Mouse (Mus musculus) MEL (cell line): ENCODE results near the gene Zdhhc13. TPM values are rescaled to one million over a fixed set of nuclear protein-coding genes. Genes with fewer than 3 reads are reported as not detected.

Experiments
- DNase-seq: peaks from one replicate; pipeline ENCODE4 v3.0.0; 2011; ENCODE audit warnings: low read depth, low spot score
- H3K27ac ChIP-seq: 2 replicates; pipeline ENCODE4 v1.5.1; 2012; ENCODE audit warnings: low read depth, mild to moderate bottlenecking, control low read depth, low read length, moderate library complexity; ENCODE audit not compliant: control insufficient read depth
- H3K27me3 ChIP-seq, 2 experiments: fragments of 150-350 bp in 1 of 2; sonication (generic) in 1 of 2; 2 replicates each; pipeline ENCODE4 v1.6.1; 2012; ENCODE audit warnings: low read length in 2 of 2, mild to moderate bottlenecking in 2 of 2, improper control_type of control experiment in 1 of 2, moderate library complexity in 1 of 2; ENCODE audit not compliant: insufficient read depth in 2 of 2, control insufficient read depth in 1 of 2
- H3K36me3 ChIP-seq, 2 experiments: 2 replicates each; pipeline ENCODE4 v1.6.1; 2012 to 2014; ENCODE audit warnings: low read length in 2 of 2, improper control_type of control experiment in 1 of 2, inconsistent platforms in 1 of 2, mild to moderate bottlenecking in 1 of 2; ENCODE audit not compliant: insufficient read depth in 2 of 2, control insufficient read depth in 1 of 2
- H3K4me1 ChIP-seq, 2 experiments: fragments of 150-350 bp in 1 of 2; sonication (generic) in 1 of 2; 2 replicates each; pipeline ENCODE4 v1.6.1; 2012; ENCODE audit warnings: low read length in 2 of 2, improper control_type of control experiment in 1 of 2, mild to moderate bottlenecking in 1 of 2; ENCODE audit not compliant: insufficient read depth in 2 of 2, control insufficient read depth in 1 of 2
- H3K4me3 ChIP-seq, 2 experiments: fragments of 150-350 bp in 1 of 2; sonication (generic) in 1 of 2; 2 replicates each; pipeline ENCODE4 v1.5.1; 2012; ENCODE audit warnings: low read depth in 2 of 2, low read length in 2 of 2, mild to moderate bottlenecking in 2 of 2, moderate library complexity in 2 of 2, control low read depth in 1 of 2, improper control_type of control experiment in 1 of 2; ENCODE audit not compliant: control insufficient read depth in 1 of 2, insufficient read depth in 1 of 2
- H3K79me2 ChIP-seq: 2 replicates; pipeline ENCODE4 v1.6.1; 2012; ENCODE audit warnings: mild to moderate bottlenecking, low read length, moderate library complexity; ENCODE audit not compliant: control insufficient read depth, poor library complexity, insufficient read depth
- H3K9ac ChIP-seq: 2 replicates; pipeline ENCODE4 v1.6.1; 2012; ENCODE audit warnings: low read depth, mild to moderate bottlenecking, control low read depth, low read length, moderate library complexity; ENCODE audit not compliant: control insufficient read depth, poor library complexity, severe bottlenecking
- H3K9me3 ChIP-seq: fragments of 150-350 bp; sonication (generic); replicated peaks from 2 replicates; pipeline ENCODE4 v1.6.1; 2012; ENCODE audit warnings: mild to moderate bottlenecking, low read length, improper control_type of control experiment, moderate library complexity; ENCODE audit not compliant: insufficient read depth
- BHLHE40 ChIP-seq: IDR thresholded peaks from 2 replicates; pipeline ENCODE4 v1.6.1; 2012; ENCODE audit warnings: low read depth, mild to moderate bottlenecking, inconsistent platforms, low read length, improper control_type of control experiment, borderline replicate concordance
- CTCF ChIP-seq, 3 experiments: IDR thresholded peaks in 2 of 3; conservative IDR thresholded peaks in 1 of 3; 2 replicates each; pipeline ENCODE4 v1.5.1; 2011 to 2012; ENCODE audit warnings: low read length in 3 of 3, low read depth in 2 of 3, mild to moderate bottlenecking in 2 of 3, improper control_type of control experiment in 1 of 3, inconsistent platforms in 1 of 3, mixed read lengths in 1 of 3, moderate library complexity in 1 of 3; ENCODE audit not compliant: control insufficient read depth in 1 of 3, insufficient read depth in 1 of 3, poor library complexity in 1 of 3, severe bottlenecking in 1 of 3
- ELF1 ChIP-seq: IDR thresholded peaks from 2 replicates; pipeline ENCODE4 v1.6.1; 2014; ENCODE audit warnings: low read depth, mild to moderate bottlenecking, inconsistent platforms, low read length, improper control_type of control experiment, moderate library complexity
- EP300 ChIP-seq, 2 experiments: IDR thresholded peaks; 2 replicates each; pipeline ENCODE4 v1.6.1; 2011; ENCODE audit warnings: improper control_type of control experiment in 2 of 2, low read length in 2 of 2, low read depth in 1 of 2, mild to moderate bottlenecking in 1 of 2
- ETS1 ChIP-seq: IDR thresholded peaks from 2 replicates; pipeline ENCODE4 v1.6.1; 2012; ENCODE audit warnings: low read depth, mild to moderate bottlenecking, inconsistent platforms, low read length, improper control_type of control experiment, moderate library complexity
- HCFC1 ChIP-seq: IDR thresholded peaks from 2 replicates; pipeline ENCODE4 v1.6.1; 2012; ENCODE audit warnings: low read depth, mild to moderate bottlenecking, inconsistent platforms, low read length, improper control_type of control experiment, moderate library complexity
- JUND ChIP-seq: IDR thresholded peaks from 2 replicates; pipeline ENCODE4 v1.6.1; 2011; ENCODE audit warnings: low read depth, mild to moderate bottlenecking, improper control_type of control experiment, low read length
- MAFK ChIP-seq: IDR thresholded peaks from 2 replicates; pipeline ENCODE4 v1.6.1; 2011; ENCODE audit warnings: low read depth, mild to moderate bottlenecking, low read length, improper control_type of control experiment, borderline replicate concordance
- MAZ ChIP-seq: IDR thresholded peaks from 2 replicates; pipeline ENCODE4 v1.6.1; 2012; ENCODE audit warnings: low read depth, mild to moderate bottlenecking, inconsistent platforms, low read length, improper control_type of control experiment
- MEF2A ChIP-seq: IDR thresholded peaks from 2 replicates; pipeline ENCODE4 v1.6.1; 2014; ENCODE audit warnings: low read depth, mild to moderate bottlenecking, inconsistent platforms, low read length, improper control_type of control experiment; ENCODE audit not compliant: poor library complexity, insufficient replicate concordance, severe bottlenecking; ENCODE audit errors: extremely low read depth
- MXI1 ChIP-seq: IDR thresholded peaks from 2 replicates; pipeline ENCODE4 v1.6.1; 2011; ENCODE audit warnings: mild to moderate bottlenecking, low read depth, low read length, improper control_type of control experiment
- MYC ChIP-seq: IDR thresholded peaks from 2 replicates; pipeline ENCODE4 v1.6.1; 2011; ENCODE audit warnings: low read depth, mild to moderate bottlenecking, low read length, improper control_type of control experiment, moderate library complexity
- NELFE ChIP-seq: IDR thresholded peaks from 2 replicates; pipeline ENCODE4 v1.6.1; 2011; ENCODE audit warnings: low read depth, low read length, improper control_type of control experiment
- POLR2A ChIP-seq, 2 experiments: IDR thresholded peaks; 2 replicates each; pipeline ENCODE4 v1.6.1; 2011 to 2012; ENCODE audit warnings: low read length in 2 of 2, mild to moderate bottlenecking in 2 of 2, control low read depth in 1 of 2, improper control_type of control experiment in 1 of 2, low read depth in 1 of 2, moderate library complexity in 1 of 2; ENCODE audit not compliant: control insufficient read depth in 1 of 2, insufficient read depth in 1 of 2, poor library complexity in 1 of 2
- POLR2AphosphoS2 ChIP-seq: IDR thresholded peaks from 2 replicates; pipeline ENCODE4 v1.6.1; 2011; ENCODE audit warnings: low read length, improper control_type of control experiment
- POLR2AphosphoS5 ChIP-seq: IDR thresholded peaks from 2 replicates; pipeline ENCODE4 v1.6.1; 2012; ENCODE audit warnings: low read depth, borderline replicate concordance, mild to moderate bottlenecking, inconsistent platforms, low read length, moderate library complexity, mixed read lengths
- RAD21 ChIP-seq: IDR thresholded peaks from 2 replicates; pipeline ENCODE4 v1.6.1; 2011; ENCODE audit warnings: mild to moderate bottlenecking, low read depth, low read length, improper control_type of control experiment
- RCOR1 ChIP-seq: IDR thresholded peaks from 2 replicates; pipeline ENCODE4 v1.6.1; 2012; ENCODE audit warnings: low read depth, mild to moderate bottlenecking, inconsistent platforms, low read length, improper control_type of control experiment
- SMC3 ChIP-seq: IDR thresholded peaks from 2 replicates; pipeline ENCODE4 v1.6.1; 2011; ENCODE audit warnings: low read depth, low read length, improper control_type of control experiment
- TAL1 ChIP-seq: IDR thresholded peaks from 2 replicates; pipeline ENCODE4 v1.6.1; 2012; ENCODE audit warnings: mild to moderate bottlenecking, inconsistent platforms, low read length, moderate library complexity, mixed read lengths
- TBP ChIP-seq: IDR thresholded peaks from 2 replicates; pipeline ENCODE4 v1.8.0; 2011; ENCODE audit warnings: low read depth, low read length, improper control_type of control experiment
- TCF12 ChIP-seq: IDR thresholded peaks from 2 replicates; pipeline ENCODE4 v1.6.1; 2014; ENCODE audit warnings: low read depth, mild to moderate bottlenecking, inconsistent platforms, low read length, improper control_type of control experiment, moderate library complexity
- USF1 ChIP-seq: IDR thresholded peaks from 2 replicates; pipeline ENCODE4 v1.6.1; 2014; ENCODE audit warnings: low read depth, mild to moderate bottlenecking, inconsistent platforms, low read length, improper control_type of control experiment, moderate library complexity
- USF2 ChIP-seq, 2 experiments: IDR thresholded peaks; 2 replicates each; pipeline ENCODE4 v1.6.1; 2011 to 2012; ENCODE audit warnings: improper control_type of control experiment in 2 of 2, low read length in 2 of 2, borderline replicate concordance in 1 of 2, inconsistent platforms in 1 of 2, low read depth in 1 of 2, mild to moderate bottlenecking in 1 of 2; ENCODE audit not compliant: insufficient read depth in 1 of 2
- ZC3H11A ChIP-seq: IDR thresholded peaks from 2 replicates; pipeline ENCODE4 v1.6.1; 2012; ENCODE audit warnings: low read depth, mild to moderate bottlenecking, inconsistent platforms, low read length, improper control_type of control experiment
- ZKSCAN1 ChIP-seq: IDR thresholded peaks from 2 replicates; pipeline ENCODE4 v1.6.1; 2012; ENCODE audit warnings: low read depth, mild to moderate bottlenecking, inconsistent platforms, low read length, improper control_type of control experiment, moderate library complexity
- ZMIZ1 ChIP-seq: IDR thresholded peaks from 2 replicates; pipeline ENCODE4 v1.6.1; 2012; ENCODE audit warnings: low read depth, mild to moderate bottlenecking, inconsistent platforms, low read length, improper control_type of control experiment, moderate library complexity
- ZNF384 ChIP-seq: IDR thresholded peaks from 2 replicates; pipeline ENCODE4 v1.6.1; 2012; ENCODE audit warnings: low read depth, mild to moderate bottlenecking, inconsistent platforms, low read length, improper control_type of control experiment
- polyA plus RNA-seq, 2 experiments: library from polyadenylated mRNA; stranded (reverse) in 1 of 2; unstranded in 1 of 2; fragments of >175 nt in 1 of 2; fragments of >200 nt in 1 of 2; gene quantifications; 2 replicates each; pipeline versions ENCODE4 v1.2.1 to v1.2.4; 2012; ENCODE audit warnings: low replicate concordance in 2 of 2, low read depth in 1 of 2; ENCODE audit not compliant: insufficient read length in 2 of 2, insufficient read depth in 1 of 2, missing spikeins in 1 of 2
- total RNA-seq: library from RNA; depleted of rRNA; stranded (reverse); fragments of 300-350 nt; gene quantifications from 2 replicates; pipeline ENCODE4 v1.2.3, GENCODE M21; 2012

The Zdhhc13 gene
- total and polyA plus RNA-seq, 3 experiments: 32.8 to 46.1 TPM; not detected in 1

DNA sequence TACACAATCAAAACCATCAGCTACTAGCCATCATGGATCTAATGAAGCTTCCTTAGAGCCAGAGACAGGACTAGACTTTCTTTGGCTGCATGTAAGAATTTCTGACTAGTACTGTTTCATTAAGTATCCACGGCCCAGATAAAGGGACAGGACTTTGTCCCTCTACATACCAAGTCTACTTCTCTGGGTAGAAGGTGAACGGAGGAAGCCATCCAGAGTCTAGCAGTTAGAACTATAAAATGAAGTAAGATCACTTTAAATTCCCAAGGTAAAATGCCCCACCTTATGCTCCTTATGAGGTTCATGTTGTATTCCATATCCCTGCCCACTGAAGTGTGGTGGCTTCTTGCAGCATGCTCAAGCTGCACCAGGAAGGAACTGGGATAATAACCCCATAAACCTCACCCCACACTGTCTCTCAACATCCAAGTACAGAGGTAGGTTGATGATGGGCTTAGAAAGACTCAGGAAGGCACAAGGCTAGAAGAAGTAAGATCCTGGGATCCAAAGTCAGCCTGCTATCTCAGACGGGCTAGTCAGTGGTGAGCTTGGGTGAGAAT lies 34.3 kb upstream of the Zdhhc13 start:
- no peaks in the 10 kb centered on the region for H3K9me3 ChIP-seq
- peaks cover 0 to 3% of the 10 kb centered on the region in 2 experiments; a peak in 2 of 4 replicates for H3K36me3 ChIP-seq
- H3K4me3 ChIP-seq: no peak overlapping the region
- peaks cover 0 to under 1% of the 10 kb centered on the region in 2 experiments for H3K27me3 ChIP-seq
- no peak overlapping the region for H3K9ac ChIP-seq
- no peak for DNase-seq
- TF ChIP-seq TBP: no peak
- no peak for TF ChIP-seq RCOR1
- no peak for TF ChIP-seq MXI1
- no peak for TF ChIP-seq HCFC1
- no peak for TF ChIP-seq EP300 (IDR thresholded peaks at IDR 0.05; ENCODE audit: low read depth in 1 of 2, low read length in 2 of 2)
- TF ChIP-seq POLR2A (IDR thresholded peaks at IDR 0.05; ENCODE audit: control insufficient read depth in 1 of 2, insufficient read depth in 1 of 2, low read depth in 1 of 2, low read length in 2 of 2, poor library complexity in 1 of 2): no peak
- TF ChIP-seq USF1: no peak
- no peak for TF ChIP-seq ZKSCAN1
- no peak for TF ChIP-seq ELF1
- no peak for TF ChIP-seq ETS1
- TF ChIP-seq NELFE: no peak
- no peak for TF ChIP-seq MAZ
- TF ChIP-seq JUND: no peak
- TF ChIP-seq USF2 (IDR thresholded peaks at IDR 0.05; ENCODE audit: borderline replicate concordance in 1 of 2, insufficient read depth in 1 of 2, low read depth in 1 of 2, low read length in 2 of 2): no peak
- TF ChIP-seq CTCF (IDR thresholded peaks at IDR 0.05 in 2 of 3, conservative IDR thresholded peaks at IDR 0.05 in 1 of 3; ENCODE audit: control insufficient read depth in 1 of 3, insufficient read depth in 1 of 3, low read depth in 2 of 3, low read length in 3 of 3, poor library complexity in 1 of 3, severe bottlenecking in 1 of 3): no peak
- no peak for TF ChIP-seq POLR2AphosphoS5
- no peaks in the 10 kb centered on the region for H3K79me2 ChIP-seq
- peaks cover 4 to 13% of the 10 kb centered on the region in 2 experiments; a peak in 3 of 4 replicates for H3K4me1 ChIP-seq
- H3K27ac ChIP-seq: no peak overlapping the region

DNA sequence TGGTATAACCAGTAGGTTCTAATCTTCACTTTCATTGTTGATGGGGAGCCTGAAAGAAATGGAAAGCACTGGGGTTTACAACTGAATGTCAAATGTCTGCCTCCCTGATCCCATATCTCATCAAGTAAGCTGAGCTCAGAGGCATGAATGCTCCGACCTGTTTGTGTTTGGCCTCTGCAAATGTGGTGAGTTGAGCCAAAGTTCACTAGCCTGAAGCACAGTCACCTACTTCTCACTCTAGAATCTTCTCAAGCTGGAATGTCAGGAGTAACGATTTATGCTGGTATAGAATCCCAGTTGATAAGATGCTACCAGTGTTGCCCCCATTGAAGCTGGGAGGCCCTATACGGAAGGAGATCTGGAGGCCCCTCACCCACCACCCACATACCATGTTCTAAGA lies 33.0 kb upstream of the Zdhhc13 start:
- peaks cover 2 to 5% of the 10 kb centered on the region in 2 experiments; a peak in 3 of 4 replicates for H3K4me1 ChIP-seq
- DNase-seq: no peak
- no peak overlapping the region for H3K27ac ChIP-seq
- peaks cover 4% of the 10 kb centered on the region in 2 experiments for H3K27me3 ChIP-seq
- no peak overlapping the region for H3K4me3 ChIP-seq
- no peaks in the 10 kb centered on the region for H3K9me3 ChIP-seq
- no peaks in the 10 kb centered on the region for H3K79me2 ChIP-seq
- H3K36me3 ChIP-seq: no peaks in the 10 kb centered on the region; a peak in 2 of 4 replicates
- no peak overlapping the region for H3K9ac ChIP-seq
- no peak for TF ChIP-seq CTCF (IDR thresholded peaks at IDR 0.05 in 2 of 3, conservative IDR thresholded peaks at IDR 0.05 in 1 of 3; ENCODE audit: control insufficient read depth in 1 of 3, insufficient read depth in 1 of 3, low read depth in 2 of 3, low read length in 3 of 3, poor library complexity in 1 of 3, severe bottlenecking in 1 of 3)
- TF ChIP-seq BHLHE40: no peak
- no peak for TF ChIP-seq ZMIZ1
- TF ChIP-seq ZNF384: no peak
- TF ChIP-seq RAD21: no peak
- TF ChIP-seq TCF12: no peak
- TF ChIP-seq MAFK: no peak
- TF ChIP-seq POLR2A (IDR thresholded peaks at IDR 0.05; ENCODE audit: control insufficient read depth in 1 of 2, insufficient read depth in 1 of 2, low read depth in 1 of 2, low read length in 2 of 2, poor library complexity in 1 of 2): no peak
- no peak for TF ChIP-seq ZC3H11A
- TF ChIP-seq SMC3: no peak
- no peak for TF ChIP-seq POLR2AphosphoS2
- TF ChIP-seq USF2 (IDR thresholded peaks at IDR 0.05; ENCODE audit: borderline replicate concordance in 1 of 2, insufficient read depth in 1 of 2, low read depth in 1 of 2, low read length in 2 of 2): no peak
- TF ChIP-seq ELF1: no peak
- no peak for TF ChIP-seq RCOR1
- no peak for TF ChIP-seq MYC
- TF ChIP-seq MEF2A: no peak
- TF ChIP-seq TAL1: no peak
- no peak for TF ChIP-seq JUND
